Mouse (Mus musculus): ENCODE measurements at regions not wholly inside any gene's neighbourhood (a gene's known extent, or its start where the extent isn't known, plus 50 kb on each side); places are given as distances from the start of the nearest gene placed in this dataset.
A peak's percentile ranks its signal among the peaks of the same experiment; 100 is the strongest.

DNA sequence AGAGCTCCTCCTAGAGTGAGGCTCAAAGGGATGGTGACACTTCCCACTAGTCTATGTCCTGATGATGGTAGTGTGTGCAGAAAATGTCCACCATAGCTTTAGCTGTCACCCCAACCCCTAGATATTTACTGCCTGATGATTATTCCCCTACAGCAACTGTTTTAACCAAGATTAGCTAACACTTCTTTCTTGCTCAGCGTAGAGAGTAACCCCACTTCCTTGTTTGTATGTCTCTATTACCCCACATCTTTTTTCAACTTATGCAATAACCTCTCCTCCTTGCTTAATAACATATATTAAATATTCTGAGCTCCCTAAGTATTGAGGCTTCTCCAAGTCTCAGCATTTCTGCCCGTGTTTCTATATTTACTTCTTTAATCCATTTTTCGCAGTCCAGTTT lies 404.2 kb upstream of the Cntn3 start:
- DNase-seq (ENCODE audit: low spot score): no peak

DNA sequence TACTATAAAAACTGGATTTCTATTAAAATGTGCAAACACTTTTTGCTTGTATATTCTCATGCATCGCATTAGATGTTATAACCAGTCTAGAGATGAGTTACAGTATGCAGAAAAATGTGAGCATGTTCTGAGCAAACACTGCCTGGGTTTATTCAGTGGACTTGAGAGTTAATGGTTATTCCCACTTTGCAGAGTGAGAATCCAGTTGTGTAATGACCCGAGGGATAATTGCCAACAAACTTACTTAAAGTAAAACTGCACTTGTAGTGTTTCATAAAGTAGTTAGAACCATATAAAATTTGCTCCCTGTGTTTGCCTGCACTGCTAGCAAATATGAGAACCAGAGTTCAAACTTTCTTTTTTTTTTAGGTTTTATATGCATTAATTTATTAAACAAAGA lies 450.4 kb upstream of the Cntn3 start:
- no peak for DNase-seq (ENCODE audit: low spot score)

DNA sequence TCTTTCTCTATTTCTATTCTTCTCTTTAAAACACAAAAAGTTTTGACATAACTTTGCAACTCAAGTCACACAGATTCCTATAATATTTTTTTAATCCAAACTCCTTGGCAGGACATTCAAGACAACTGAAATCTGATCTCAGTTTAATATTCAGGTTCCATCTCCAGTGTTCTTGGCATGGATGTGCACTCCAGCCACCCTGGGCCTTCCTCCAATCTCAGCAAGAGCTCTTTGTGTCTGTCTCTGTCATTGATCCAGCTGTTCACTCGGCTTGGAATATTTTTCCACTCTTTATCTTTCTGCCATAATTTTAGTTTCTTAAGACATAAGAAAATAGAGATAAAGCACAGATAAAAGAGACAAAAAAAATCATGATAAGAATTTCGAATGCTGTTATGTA lies 451.1 kb upstream of the Cntn3 start:
- DNase-seq (ENCODE audit: low spot score): peak; percentile 4

DNA sequence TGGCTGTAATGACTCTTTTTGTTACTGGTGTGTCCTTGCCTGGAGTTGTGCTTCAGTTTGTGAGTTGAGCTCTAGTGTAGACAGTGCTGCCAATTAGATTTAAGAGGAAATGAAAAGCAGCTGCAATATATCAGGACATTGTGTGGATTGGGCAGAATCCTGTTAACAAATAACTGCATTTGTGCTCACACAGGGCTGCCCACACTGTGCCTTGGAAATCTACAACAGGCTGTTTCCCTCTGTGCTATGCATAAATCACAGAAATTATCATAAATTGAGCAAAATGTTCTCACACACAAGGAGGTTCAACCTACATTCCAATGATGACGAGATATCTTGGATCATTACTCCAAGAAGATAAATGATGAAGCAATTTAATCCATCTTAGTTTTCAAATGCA lies 455.2 kb upstream of the Cntn3 start:
- no peak for DNase-seq (ENCODE audit: low spot score)

DNA sequence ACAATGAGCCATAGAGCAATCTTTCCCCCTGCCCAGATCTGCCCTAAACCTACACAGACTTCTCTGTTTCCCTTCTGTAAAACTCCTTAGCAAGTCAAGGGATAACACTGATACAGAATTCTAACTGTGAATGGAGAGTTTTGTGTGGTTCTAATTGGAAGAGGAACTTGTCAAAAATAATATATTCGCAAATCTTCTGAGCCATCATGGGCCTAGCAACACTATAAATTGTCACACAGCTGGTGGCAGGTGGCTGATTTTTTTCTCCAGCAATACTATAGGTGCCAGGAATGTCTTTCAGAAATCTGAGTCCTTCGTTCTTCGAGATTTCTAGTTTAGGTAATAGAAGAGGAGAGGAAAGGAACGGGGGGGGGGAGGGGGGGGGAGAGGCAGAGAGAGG lies 460.5 kb upstream of the Cntn3 start:
- no peak for DNase-seq (ENCODE audit: low spot score)

DNA sequence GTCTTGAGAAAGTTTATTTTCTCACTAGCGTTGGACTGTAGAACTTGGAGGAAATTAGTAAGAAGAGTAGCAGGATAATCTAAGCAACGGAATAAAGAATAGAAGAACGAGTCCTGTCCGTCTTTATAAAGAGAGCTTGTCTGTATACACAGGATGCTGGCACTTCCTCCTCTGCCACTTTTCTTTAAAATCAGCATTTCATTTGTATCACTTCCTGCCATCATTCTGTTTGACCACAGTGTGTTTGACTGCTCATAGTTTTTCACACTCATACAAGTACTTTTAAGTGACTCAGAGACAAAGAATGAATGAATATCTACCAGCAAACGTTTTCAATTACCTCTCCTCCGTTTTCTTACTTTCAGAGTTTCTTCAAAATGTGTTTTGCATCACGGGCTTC lies 461.0 kb upstream of the Cntn3 start:
- DNase-seq (ENCODE audit: low spot score): no peak

DNA sequence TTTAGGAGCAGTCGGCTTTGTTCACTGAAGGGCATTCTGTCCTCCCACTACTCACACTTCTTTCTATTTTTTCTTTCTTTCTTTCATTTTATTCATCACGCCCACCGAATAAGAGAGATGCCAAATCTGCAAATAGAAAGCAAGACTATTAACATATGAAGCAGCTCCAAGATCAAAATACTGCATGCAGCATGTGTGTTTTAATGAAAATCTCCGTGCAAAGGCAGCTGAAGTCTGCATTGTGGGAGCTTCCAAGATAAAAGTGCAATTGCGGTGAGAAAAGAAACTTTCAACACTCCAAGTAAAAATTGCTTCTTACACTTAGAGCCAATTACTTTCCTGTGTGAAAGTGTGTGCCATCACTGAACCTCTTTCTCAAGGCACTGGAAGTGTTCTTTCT lies 449.8 kb upstream of the Chl1 start:
- no peak for DNase-seq (ENCODE audit: low spot score)

DNA sequence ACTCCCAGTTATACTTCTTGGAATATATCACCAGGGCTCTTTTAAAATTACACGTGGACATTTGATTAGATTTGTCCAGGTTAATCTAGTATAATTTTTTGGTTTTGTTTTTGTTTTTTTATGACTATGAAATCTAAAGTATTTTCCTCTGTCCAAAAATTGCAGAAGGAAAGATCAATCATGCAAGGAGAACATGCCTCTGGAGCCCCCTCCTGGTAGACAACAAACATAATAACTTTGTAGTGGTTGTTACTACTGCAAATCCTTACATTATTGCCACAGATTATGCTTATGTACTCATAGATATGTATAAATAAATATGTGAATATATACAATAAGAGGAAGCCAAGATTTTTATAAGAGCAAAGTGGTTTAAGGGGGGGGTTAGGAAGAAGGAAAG lies 404.2 kb upstream of the Chl1 start:
- DNase-seq (ENCODE audit: low spot score): no peak

DNA sequence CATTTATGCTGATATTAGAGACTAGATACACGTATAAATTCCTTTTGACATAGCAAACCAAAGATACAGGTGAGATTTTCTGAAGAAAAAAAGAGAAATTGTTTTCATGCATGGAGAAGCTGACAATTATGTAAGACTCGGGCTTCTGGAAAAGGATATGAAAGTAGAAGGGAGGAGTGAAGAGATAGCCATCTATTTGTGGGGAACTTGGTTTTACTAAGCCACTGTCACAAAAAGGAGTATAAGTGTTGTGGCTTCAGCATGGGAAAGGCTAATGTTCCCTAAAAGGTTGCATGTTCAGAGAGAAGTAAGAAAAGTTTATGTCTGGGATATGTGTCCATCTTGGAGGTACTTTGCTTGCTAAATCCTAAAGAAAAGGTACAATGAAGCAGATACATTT lies 390.8 kb upstream of the Chl1 start:
- no peak for DNase-seq (ENCODE audit: low spot score)

DNA sequence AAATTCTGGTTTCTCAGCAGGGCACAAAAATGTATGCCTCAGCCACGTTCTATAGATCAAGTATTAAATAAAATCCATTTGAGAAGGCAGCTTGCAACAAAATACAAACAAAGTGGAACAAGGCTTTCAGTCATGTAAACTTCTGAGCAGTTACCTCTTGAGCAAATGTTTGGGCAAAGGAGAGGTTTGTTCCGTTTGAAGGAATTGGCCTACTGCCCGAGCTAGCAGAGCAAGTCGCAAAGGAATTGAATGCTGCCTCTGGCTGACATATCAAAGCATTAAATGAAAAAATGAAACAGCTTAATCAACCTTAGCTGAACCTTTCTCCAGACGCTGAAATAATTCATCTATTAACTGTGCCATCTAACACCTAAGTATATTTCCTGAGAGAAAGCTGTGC lies 369.5 kb upstream of the Chl1 start:
- DNase-seq (ENCODE audit: low spot score): no peak

DNA sequence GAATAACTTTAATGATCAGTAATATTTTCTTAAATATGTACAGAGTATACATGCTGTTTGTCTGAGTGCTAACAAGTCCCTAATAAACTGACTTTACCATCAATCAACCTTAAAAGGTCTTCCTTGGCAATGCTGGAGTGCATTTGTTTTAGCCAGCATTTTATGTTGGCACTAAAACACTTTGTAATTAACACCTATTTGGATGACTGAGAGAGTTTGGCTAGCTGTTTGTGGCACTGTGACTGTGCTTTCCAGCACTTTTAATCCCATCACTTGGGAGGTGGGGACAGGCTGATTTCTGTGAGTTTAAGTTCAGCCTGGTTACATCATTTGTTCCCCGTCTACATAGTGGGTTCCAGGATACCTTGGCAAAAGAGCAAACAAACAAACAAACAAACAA lies 332.5 kb upstream of the Chl1 start:
- no peak for DNase-seq (ENCODE audit: low spot score)

DNA sequence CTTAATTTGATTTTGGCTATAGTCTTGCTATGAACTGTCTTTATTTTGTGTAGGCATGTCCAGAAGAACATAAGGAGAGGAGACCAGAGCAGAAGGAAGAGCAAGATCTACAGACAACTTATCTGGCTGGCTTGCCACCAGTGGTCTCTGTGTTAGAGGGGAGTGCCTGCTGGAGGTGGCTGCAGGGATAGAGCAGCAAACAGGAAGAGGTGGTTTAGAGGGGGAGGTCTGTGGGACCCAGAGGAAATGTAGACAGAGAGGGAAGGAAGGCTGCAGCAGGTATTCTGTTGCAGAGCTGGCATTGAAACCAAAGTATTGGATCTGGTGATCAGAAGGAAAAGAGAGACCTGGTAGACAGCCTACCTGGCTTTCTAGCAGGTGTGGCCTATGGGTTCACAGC lies 327.0 kb upstream of the Chl1 start:
- no peak for DNase-seq (ENCODE audit: low spot score)

DNA sequence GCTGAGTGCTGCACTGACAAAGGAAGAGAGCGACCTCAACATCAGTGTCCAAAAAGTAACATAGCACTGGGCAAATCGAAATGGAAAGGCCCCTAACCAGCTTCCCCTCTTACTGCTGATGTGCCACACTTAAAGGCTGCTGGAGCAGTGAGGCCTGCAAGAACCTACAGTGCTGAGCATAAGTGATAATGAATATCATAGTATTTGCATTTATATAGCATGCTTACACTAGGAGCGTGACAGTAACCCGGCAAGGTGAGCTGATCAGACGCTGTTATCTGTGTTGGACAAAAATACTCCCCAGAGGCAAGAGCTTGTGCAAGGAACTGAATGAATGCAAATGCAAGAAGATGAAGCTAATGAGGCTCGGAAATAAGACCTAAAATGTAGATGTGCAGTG lies 313.5 kb upstream of the Chl1 start:
- DNase-seq (ENCODE audit: low spot score): no peak

DNA sequence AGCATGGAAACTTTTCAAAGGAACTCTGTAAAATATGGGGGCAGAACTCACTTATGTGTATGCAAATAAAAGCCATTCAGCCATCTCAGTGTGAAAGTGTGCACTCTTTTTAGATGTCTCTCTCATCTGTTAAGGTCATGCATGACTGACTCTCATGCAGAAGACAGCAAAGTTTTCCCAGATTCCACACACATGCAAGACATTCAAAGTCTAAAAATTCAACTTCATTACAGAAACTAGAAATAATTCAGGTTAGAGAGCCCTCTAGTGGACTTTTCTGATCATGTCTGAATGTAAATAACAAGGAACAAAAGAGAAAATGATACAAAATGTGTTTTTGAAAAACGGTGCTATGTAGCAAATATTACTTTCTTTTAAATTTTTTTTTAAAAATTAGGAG lies 308.8 kb upstream of the Chl1 start:
- no peak for DNase-seq (ENCODE audit: low spot score)

DNA sequence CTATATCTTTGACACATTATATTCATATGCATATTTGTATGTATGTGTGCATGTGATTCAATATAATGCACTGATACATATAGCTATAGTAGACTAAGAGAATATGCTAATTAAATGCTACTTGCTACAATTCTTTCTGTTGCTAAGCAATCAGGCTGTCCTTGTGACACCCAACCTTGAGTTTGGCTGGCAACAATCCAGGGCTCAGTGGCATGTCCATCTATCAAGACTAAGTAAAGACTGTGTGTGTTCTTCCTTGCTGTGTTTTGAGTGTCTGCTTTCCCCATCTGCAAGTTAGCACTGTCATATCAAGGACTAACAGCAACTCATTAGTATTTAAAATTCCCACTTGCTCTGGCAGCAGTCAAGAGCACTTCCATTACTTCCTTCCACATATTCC lies 301.2 kb upstream of the Chl1 start:
- DNase-seq (ENCODE audit: low spot score): no peak

DNA sequence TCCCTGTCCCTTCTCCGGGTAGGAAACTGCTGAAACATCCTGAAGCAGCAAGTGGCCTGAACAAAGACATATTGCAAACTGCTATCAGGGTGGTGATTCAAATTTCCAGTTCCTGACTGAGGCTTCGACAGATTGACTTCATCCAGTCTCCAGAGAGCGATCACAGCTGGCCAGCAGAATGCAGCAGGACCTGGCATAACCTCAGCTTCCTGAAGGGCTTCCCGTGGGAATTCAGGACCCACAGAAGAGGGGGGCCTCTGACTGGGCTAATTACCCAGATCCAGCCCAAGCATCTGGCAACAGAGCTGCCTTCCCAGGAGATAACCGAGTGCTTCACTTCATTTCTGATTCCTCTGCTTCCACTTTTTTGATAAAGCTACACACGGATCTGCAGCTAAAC lies 297.2 kb upstream of the Chl1 start:
- no peak for DNase-seq (ENCODE audit: low spot score)

DNA sequence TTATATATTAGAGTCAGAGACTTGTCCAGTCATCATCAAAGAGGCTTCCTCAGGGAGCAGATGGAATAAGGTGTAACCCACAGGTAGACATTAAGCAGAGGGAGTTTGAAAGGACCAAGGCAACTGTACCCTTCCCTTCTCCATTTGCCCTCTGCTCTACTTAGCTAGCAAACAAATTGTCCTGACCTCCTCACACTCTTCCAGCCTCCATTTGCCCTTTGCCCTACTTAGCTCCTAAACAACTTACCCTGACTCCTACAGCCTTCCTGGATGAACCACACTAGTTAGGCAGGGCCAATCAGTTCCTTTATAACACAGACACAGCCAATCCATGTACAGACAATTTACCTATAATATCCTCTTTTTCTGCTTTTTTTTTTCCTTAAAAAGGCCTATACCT lies 273.5 kb upstream of the Chl1 start:
- no peak for DNase-seq (ENCODE audit: low spot score)

DNA sequence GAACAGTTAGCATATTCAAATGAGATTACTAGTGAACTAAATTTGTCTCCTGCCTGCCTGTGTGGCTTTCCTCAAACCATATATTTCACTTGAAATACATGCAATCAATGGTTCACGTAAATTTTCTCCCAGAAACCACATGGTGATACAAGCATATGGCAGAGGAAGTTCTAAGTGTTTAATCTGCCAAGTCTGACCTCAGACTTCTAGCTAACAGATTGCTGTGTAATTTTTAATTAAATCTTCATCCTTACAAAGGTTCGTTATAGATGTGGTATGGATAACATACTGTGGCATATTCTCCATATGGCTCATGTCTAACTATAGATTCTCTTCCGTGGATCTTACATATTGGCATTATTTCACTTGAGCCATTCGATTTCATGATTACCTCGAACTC lies 241.4 kb upstream of the Chl1 start:
- no peak for DNase-seq (ENCODE audit: low spot score)

DNA sequence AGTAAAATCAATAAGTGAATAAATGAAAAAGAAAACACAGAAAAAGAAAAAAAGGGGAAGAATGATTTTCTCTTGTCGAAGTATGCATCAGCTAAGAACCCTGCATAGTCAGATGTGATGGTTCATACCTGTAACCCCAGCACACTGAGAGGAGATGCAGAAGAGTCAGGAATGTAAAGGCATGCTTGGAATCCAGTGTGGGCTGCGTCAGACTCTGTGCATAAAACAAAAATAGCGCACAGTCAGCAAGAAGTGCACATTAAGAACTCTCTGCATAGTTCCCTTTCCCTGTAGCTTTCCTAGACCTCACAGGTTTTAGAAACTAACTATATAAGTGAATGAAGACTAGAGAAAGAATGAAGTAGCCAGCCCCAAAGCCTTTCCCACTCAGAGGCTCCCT lies 238.2 kb upstream of the Chl1 start:
- no peak for DNase-seq (ENCODE audit: low spot score)

DNA sequence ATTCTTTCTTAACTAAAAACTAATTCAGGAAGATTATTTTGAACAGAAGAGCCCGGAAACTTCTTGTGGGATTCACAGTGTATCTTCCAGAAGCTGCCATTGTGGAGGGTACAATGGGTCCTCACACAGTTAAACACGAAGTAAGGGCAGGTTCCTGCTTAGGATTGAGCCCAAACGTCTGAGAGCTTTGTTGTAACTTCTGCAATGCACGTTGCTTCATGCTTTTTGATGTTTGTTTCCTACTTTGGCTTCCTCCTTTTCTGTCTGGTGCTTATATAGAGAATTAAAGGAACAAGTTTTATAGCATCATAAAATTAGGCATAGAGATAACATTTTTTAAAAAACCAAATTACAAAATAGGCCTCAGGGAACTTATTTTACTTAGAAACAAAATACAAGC lies 235.3 kb upstream of the Chl1 start:
- DNase-seq (ENCODE audit: low spot score): no peak

DNA sequence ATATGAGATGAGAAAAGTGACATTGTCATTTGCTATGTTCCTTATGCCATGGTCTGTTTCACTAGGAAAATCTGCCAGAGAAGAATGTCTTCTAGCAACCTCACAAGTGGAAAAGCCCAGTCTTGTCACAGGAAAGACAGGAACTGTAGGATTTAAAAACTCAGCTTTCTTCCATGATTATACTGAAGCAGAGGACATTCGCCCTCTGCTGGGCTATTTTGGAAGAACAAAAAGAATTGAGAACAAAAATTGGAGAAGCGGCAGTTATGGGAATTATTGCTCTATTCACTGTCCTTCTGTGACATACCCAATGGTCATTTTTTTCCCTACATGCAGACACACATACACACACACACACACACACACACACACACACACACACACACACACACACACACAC lies 234.9 kb upstream of the Chl1 start:
- no peak for DNase-seq (ENCODE audit: low spot score)

DNA sequence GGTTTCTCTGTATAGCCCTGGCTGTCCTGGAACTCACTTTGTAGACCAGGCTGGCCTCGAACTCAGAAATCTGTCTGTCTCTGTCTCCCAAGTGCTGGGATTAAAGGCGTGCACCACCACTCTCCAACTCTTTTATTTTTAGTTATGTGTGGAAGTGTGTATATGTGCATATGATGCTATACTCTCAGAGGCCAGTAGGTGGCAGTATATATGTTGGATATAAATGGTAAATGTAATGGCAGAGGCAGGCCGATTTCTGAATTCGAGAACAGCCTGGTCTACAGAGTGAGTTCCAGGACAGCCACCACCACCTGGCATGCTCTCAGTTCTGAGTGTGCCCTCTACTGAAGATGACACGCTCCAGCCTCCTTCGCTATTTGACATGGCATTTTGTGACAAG lies 214.4 kb upstream of the Chl1 start:
- no peak for DNase-seq (ENCODE audit: low spot score)

DNA sequence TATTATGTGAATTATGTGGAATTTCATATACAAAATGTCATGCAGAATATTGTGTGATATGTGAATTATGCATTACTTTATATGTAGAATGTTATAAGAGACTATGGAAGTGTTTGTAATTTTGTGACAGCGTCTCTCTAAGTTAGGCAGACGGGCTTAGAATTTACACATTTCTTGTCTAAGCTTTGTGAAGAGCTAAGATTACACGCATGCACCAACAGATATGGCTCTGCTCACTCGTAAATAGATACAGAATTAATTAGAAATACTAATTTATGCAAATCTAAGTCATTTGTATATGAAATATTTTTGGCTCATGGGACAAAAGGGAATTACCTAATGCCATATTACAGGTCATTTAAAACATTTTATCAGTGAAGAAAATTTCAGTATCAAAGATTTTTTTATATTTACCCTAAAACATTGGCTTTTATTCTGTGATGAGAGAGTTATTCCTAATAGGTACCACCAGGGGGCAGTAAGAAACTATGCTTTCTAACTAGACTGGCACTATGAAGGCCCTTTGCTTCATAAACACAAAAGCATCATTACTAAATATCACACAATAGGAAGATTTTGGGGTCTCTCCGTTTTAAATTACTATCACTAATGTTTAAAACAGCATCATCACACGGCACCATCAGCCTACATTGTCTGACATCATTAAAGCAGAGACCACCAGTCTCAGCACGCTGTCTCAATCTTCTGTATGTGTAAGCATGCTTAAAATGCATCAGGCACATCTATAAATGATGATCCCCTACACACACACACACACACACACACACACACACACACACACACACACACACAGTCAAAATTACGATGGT lies 203.8 kb upstream of the Chl1 start:
- no peak for DNase-seq (ENCODE audit: low spot score)

DNA sequence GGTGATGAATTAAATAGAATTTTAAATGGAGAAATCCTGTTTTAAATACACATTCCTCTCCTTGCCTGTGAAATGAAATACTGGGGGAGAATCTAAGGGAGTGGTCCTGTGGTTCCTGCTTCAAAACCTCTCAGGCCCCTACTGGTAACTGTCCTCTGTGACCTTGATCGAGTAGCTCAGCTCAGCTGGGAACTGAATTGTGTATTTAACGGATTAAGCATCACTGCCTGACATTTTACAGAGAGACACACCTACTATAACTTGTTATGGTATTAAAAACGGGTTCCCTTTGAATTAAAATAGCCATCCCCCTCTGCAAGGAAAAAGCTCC lies 203.2 kb upstream of the Chl1 start:
- DNase-seq (ENCODE audit: low spot score): no peak
